Mouse (Mus musculus) kidney, adult 9 months (tissue): ENCODE measurements around the gene Taar2.
A peak's percentile ranks its signal among the peaks of the same experiment; 100 is the strongest.

Experiments
- DNase-seq: peaks from one replicate; pipeline ENCODE4 v3.0.0; 2022

The Taar2 gene

GRCm38 (mm10) chr10:23938312-23938711 lies at the start of gene Taar2:
Gene Taar2 (plus strand): TSS chr10:23938572.
- no peak for DNase-seq

- DNase-seq, result no peak
Observed at GRCm38 (mm10) chr10:23892987-23893386, 45.4 kb upstream of the Taar2 start.

- peak; percentile 87 for DNase-seq
Observed at GRCm38 (mm10) chr10:23894601-23895349, 43.6 kb upstream of the Taar2 start, which contains the start of gene Vnn1. Gene Vnn1 (plus strand): TSS chr10:23894688.

GRCm38 (mm10) chr10:23895376-23895775 lies 43.0 kb upstream of the Taar2 start:
- peak; percentile 61 for DNase-seq

- no peak for DNase-seq
Observed at GRCm38 (mm10) chr10:23901119-23901518, 37.3 kb upstream of the Taar2 start.

- peak; percentile 57 for DNase-seq
Observed at GRCm38 (mm10) chr10:23905661-23906060, 32.7 kb upstream of the Taar2 start.

- DNase-seq, result no peak
Observed at GRCm38 (mm10) chr10:23920056-23920455, 18.3 kb upstream of the Taar2 start, which contains the start of gene Taar1. Gene Taar1 (plus strand): TSS chr10:23920356.

- DNase-seq, result no peak
Observed at GRCm38 (mm10) chr10:23922468-23922867, 15.9 kb upstream of the Taar2 start.

- no peak for DNase-seq
Observed at GRCm38 (mm10) chr10:23923941-23924340, 14.4 kb upstream of the Taar2 start.

- DNase-seq, result no peak
Observed at GRCm38 (mm10) chr10:23937613-23938012, 759 bp upstream of the Taar2 start.

- peak; percentile 6 for DNase-seq
Observed at GRCm38 (mm10) chr10:23942465-23942864, 4.1 kb downstream of the Taar2 start.

GRCm38 (mm10) chr10:23948026-23948425 lies 9.7 kb downstream of the Taar2 start:
- DNase-seq, result no peak

GRCm38 (mm10) chr10:23949508-23950005 lies 11.2 kb downstream of the Taar2 start, which contains the start of gene Taar3:
Gene Taar3 (plus strand): TSS chr10:23949558.
- DNase-seq, result no peak

- DNase-seq, result no peak
Observed at GRCm38 (mm10) chr10:23951714-23952113, 13.3 kb downstream of the Taar2 start.

- DNase-seq, result peak; percentile 71
Observed at GRCm38 (mm10) chr10:23959071-23959470, 20.7 kb downstream of the Taar2 start.

- DNase-seq, result no peak
Observed at GRCm38 (mm10) chr10:23960444-23960915, 22.1 kb downstream of the Taar2 start, which contains the start of gene Taar4. Gene Taar4 (plus strand): TSS chr10:23960494.

GRCm38 (mm10) chr10:23963444-23963843 lies 25.1 kb downstream of the Taar2 start:
- no peak for DNase-seq

- DNase-seq, result no peak
Observed at GRCm38 (mm10) chr10:23964921-23965610, 26.7 kb downstream of the Taar2 start.

GRCm38 (mm10) chr10:23970656-23971165 lies 32.3 kb downstream of the Taar2 start, which contains the start of gene Taar5:
Gene Taar5 (plus strand): TSS chr10:23970706.
- no peak for DNase-seq

GRCm38 (mm10) chr10:23971256-23971655 lies 32.9 kb downstream of the Taar2 start:
- DNase-seq, result no peak

GRCm38 (mm10) chr10:23977958-23978357 lies 39.6 kb downstream of the Taar2 start:
- DNase-seq, result no peak

GRCm38 (mm10) chr10:23978901-23979705 lies 40.7 kb downstream of the Taar2 start:
- peak; percentile 80 for DNase-seq
